Mouse (Mus musculus) cerebellum, adult 2 months (tissue): ENCODE measurements around the gene Tcam1.

ENCODE experiments used
- CTCF ChIP-seq: fragments of 200-500 bp; IDR thresholded peaks from 2 replicates; pipeline ENCODE4 v1.5.1; 2011; ENCODE audit warnings: low read depth, mild to moderate bottlenecking, control low read depth, low read length, moderate library complexity, borderline replicate concordance; ENCODE audit not compliant: insufficient read depth
- POLR2A ChIP-seq: fragments of 200-500 bp; IDR thresholded peaks from 2 replicates; pipeline ENCODE4 v1.6.1; 2011; ENCODE audit warnings: low read length, control low read depth, borderline replicate concordance; ENCODE audit not compliant: insufficient read depth

DNA sequence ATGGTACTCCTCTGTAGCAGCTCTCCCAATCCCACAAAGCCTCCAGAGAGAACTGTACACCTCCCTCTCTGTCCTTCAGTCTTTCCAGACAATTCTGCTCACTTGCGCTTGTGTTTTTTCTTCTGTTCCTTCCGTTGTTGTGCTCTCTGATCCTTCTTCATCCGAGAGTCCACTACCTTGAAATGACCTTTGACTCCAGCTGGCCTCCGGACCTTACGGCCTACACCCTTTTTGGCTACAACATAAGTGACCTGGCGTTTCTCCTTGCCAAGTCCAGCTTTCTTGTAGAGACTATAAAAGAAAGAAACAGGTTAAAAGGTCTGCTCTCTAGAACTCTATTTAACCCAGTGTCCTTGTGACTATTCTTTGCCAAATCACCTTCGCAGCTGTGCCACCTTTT, 27.1 kb upstream of the Tcam1 start:
- TF ChIP-seq POLR2A = no peak
- no peak for TF ChIP-seq CTCF
